Mouse (Mus musculus) embryonic facial prominence, embryonic 11.5 days (tissue): Measurements from ENCODE around the gene Gm17660. TPM values are rescaled to one million over a fixed set of nuclear protein-coding genes. Genes with fewer than 3 reads are reported as not detected.

ENCODE experiments used
- ATAC-seq: fragments of 200-750 bp; cut with Nextera tagmentation; replicated peaks from 2 replicates; pipeline ENCODE4 v1.8.0; 2017; ENCODE audit warnings: low read depth; ENCODE audit not compliant: insufficient number of reproducible peaks, low FRiP score, low TSS enrichment
- DNase-seq: peaks from one replicate; pipeline ENCODE4 v3.0.0-alpha.2; 2015; ENCODE audit warnings: low spot score
- H3K27ac ChIP-seq: fragments of 300-500 bp; sonication (generic); replicated peaks from 2 replicates; pipeline ENCODE4 v1.5.1; 2014; ENCODE audit warnings: mild to moderate bottlenecking, low read depth, low read length, control low read depth
- H3K27me3 ChIP-seq: fragments of 300-500 bp; sonication (generic); 2 replicates; pipeline ENCODE4 v1.6.1; 2014; ENCODE audit warnings: mild to moderate bottlenecking, low read length, moderate library complexity, mixed read lengths; ENCODE audit not compliant: control insufficient read depth, insufficient read depth
- H3K36me3 ChIP-seq: fragments of 300-500 bp; sonication (generic); replicated peaks from 2 replicates; pipeline ENCODE4 v1.6.1; 2014; ENCODE audit warnings: low read depth, mild to moderate bottlenecking, low read length, moderate library complexity, mixed read lengths; ENCODE audit not compliant: control insufficient read depth, insufficient read depth
- H3K4me1 ChIP-seq: fragments of 300-500 bp; sonication (generic); 2 replicates; pipeline ENCODE4 v1.6.1; 2014; ENCODE audit warnings: low read length, mixed read lengths; ENCODE audit not compliant: control insufficient read depth, insufficient read depth
- H3K4me2 ChIP-seq: fragments of 300-500 bp; sonication (generic); 2 replicates; pipeline ENCODE4 v1.6.1; 2014; ENCODE audit warnings: low read depth, mild to moderate bottlenecking, control low read depth, low read length, moderate library complexity
- H3K4me3 ChIP-seq: fragments of 300-500 bp; sonication (generic); 2 replicates; pipeline ENCODE4 v1.5.1; 2014; ENCODE audit warnings: low read depth, low read length, control low read depth
- H3K9ac ChIP-seq: fragments of 300-500 bp; sonication (generic); replicated peaks from 2 replicates; pipeline ENCODE4 v1.6.1; 2014; ENCODE audit warnings: mild to moderate bottlenecking, control low read depth, low read length
- H3K9me3 ChIP-seq: fragments of 300-500 bp; sonication (generic); replicated peaks from 2 replicates; pipeline ENCODE4 v1.6.1; 2016; ENCODE audit warnings: mild to moderate bottlenecking, low read length, inconsistent platforms, mixed read lengths; ENCODE audit not compliant: control insufficient read depth
- WGBS: fragments of 180-500 bp; shearing (Covaris S2); extraction: QIAGEN DNeasy Blood & Tissue Kit; methylation state at CpG from one replicate; pipeline ENCODE4 v1.1.7; 2014; 5-methylcytosine and 5-hydroxymethylcytosine counted together
- polyA plus RNA-seq: library from polyadenylated mRNA; unstranded; fragments of >200 nt; fragmentation: Nextera tagmentation; extraction: Ambion mirVana; gene quantifications from 2 replicates; pipeline ENCODE4 v1.2.1, GENCODE M21; 2014

Gene Gm17660
- polyA plus RNA-seq, result not detected in 2 replicates

GRCm38 (mm10) chr5:104077508-104077907, at the start of gene Gm17660:
Gm17660 (minus strand) TSS chr5:104077608.
- Histone ChIP-seq H3K4me2 (no peak within 1 kb of the TSS), H3K36me3 (no peaks in the 10 kb centered on the region), H3K9me3 (no peaks in the 10 kb centered on the region), H3K4me3 (no peak within 1 kb of the TSS), H3K9ac (no peak within 1 kb of the TSS), H3K4me1 (no peaks in the 10 kb centered on the region), H3K27me3 (no peaks in the 10 kb centered on the region), H3K27ac (no peak within 1 kb of the TSS)
- ATAC-seq (no peak), DNase-seq (no peak)
- WGBS, result 92% methylated on average over 7 of the region's 7 CpGs

- DNase-seq (no peak), ATAC-seq (no peak)
- no peaks in the 10 kb centered on the region for H3K9me3 ChIP-seq
- WGBS, result 90% methylated on average over 12 of the region's 12 CpGs
- no peaks in the 10 kb centered on the region for H3K27me3 ChIP-seq
- no peak overlapping the region for H3K4me2 ChIP-seq
- H3K4me1 ChIP-seq, result no peaks in the 10 kb centered on the region
- no peak overlapping the region for H3K4me3 ChIP-seq
- no peak overlapping the region for H3K9ac ChIP-seq
- no peak overlapping the region for H3K27ac ChIP-seq
- no peaks in the 10 kb centered on the region for H3K36me3 ChIP-seq
These were observed 49.3 kb upstream of the Gm17660 start for GRCm38 (mm10) chr5:104126561-104127320.

- Histone ChIP-seq H3K36me3 (no peaks in the 10 kb centered on the region), H3K9ac (no peak overlapping the region), H3K27ac (no peak overlapping the region), H3K9me3 (no peaks in the 10 kb centered on the region), H3K4me2 (no peak overlapping the region), H3K4me1 (no peaks in the 10 kb centered on the region), H3K27me3 (no peaks in the 10 kb centered on the region), H3K4me3 (no peak overlapping the region)
- 90% methylated on average over 6 of the region's 6 CpGs for WGBS
- no peak for DNase-seq
- ATAC-seq, result no peak
These were observed 46.7 kb upstream of the Gm17660 start for GRCm38 (mm10) chr5:104124016-104124658.

GRCm38 (mm10) chr5:104115890-104116289, 38.5 kb upstream of the Gm17660 start:
- no peak overlapping the region for H3K4me2 ChIP-seq
- ATAC-seq (no peak), DNase-seq (no peak)
- no peak overlapping the region for H3K4me3 ChIP-seq
- H3K9ac ChIP-seq, result no peak overlapping the region
- H3K27me3 ChIP-seq, result no peaks in the 10 kb centered on the region
- no peaks in the 10 kb centered on the region for H3K36me3 ChIP-seq
- 89% methylated on average over 4 of the region's 4 CpGs for WGBS
- H3K9me3 ChIP-seq, result no peaks in the 10 kb centered on the region
- no peak overlapping the region for H3K27ac ChIP-seq
- H3K4me1 ChIP-seq, result peaks cover 5% of the 10 kb centered on the region; the same call in 1 of the 2 replicates

- H3K4me1 ChIP-seq, result peaks cover 5% of the 10 kb centered on the region; the same call in 1 of the 2 replicates
- no peak overlapping the region for H3K27ac ChIP-seq
- no peaks in the 10 kb centered on the region for H3K9me3 ChIP-seq
- H3K4me3 ChIP-seq, result no peak overlapping the region
- WGBS, result 66% methylated on average over 14 of the region's 14 CpGs
- no peak overlapping the region for H3K4me2 ChIP-seq
- no peak overlapping the region for H3K9ac ChIP-seq
- DNase-seq (no peak), ATAC-seq (no peak)
- H3K27me3 ChIP-seq, result no peaks in the 10 kb centered on the region
- H3K36me3 ChIP-seq, result no peaks in the 10 kb centered on the region
These were observed 37.7 kb upstream of the Gm17660 start for GRCm38 (mm10) chr5:104115118-104115517.

GRCm38 (mm10) chr5:104113491-104114172, 36.2 kb upstream of the Gm17660 start, which contains the start of gene Sparcl1:
Sparcl1 (minus strand) TSS chr5:104113733.
- no peak for ATAC-seq
- H3K9ac ChIP-seq, result peak within 1 kb of the TSS; percentile 37; the same call in 1 of the 2 replicates
- no peaks in the 10 kb centered on the region for H3K9me3 ChIP-seq
- DNase-seq, result peak; percentile 14
- H3K27ac ChIP-seq, result peak within 1 kb of the TSS; percentile 68
- H3K36me3 ChIP-seq, result no peaks in the 10 kb centered on the region
- no peak within 1 kb of the TSS for H3K4me3 ChIP-seq
- H3K4me1 ChIP-seq, result peaks cover 5% of the 10 kb centered on the region
- H3K27me3 ChIP-seq, result no peaks in the 10 kb centered on the region
- peak within 1 kb of the TSS; percentile 17 for H3K4me2 ChIP-seq
- 33% methylated on average over 15 of the region's 15 CpGs for WGBS

- no peak overlapping the region; the same call in 1 of the 2 replicates for H3K4me2 ChIP-seq
- no peaks in the 10 kb centered on the region for H3K9me3 ChIP-seq
- DNase-seq, result no peak
- ATAC-seq, result no peak
- H3K9ac ChIP-seq, result peak overlapping the region; percentile 37; the same call in 1 of the 2 replicates
- WGBS, result 13% methylated on average over 5 of the region's 5 CpGs
- H3K4me1 ChIP-seq, result peaks cover 5% of the 10 kb centered on the region
- H3K27me3 ChIP-seq, result no peaks in the 10 kb centered on the region
- H3K4me3 ChIP-seq, result no peak overlapping the region
- no peaks in the 10 kb centered on the region for H3K36me3 ChIP-seq
- peak overlapping the region; percentile 68 for H3K27ac ChIP-seq
These were observed 35.1 kb upstream of the Gm17660 start for GRCm38 (mm10) chr5:104112511-104112910.
